Mouse (Mus musculus) neural tube, embryonic 14.5 days (tissue): ENCODE data around the gene Gm5089. TPM values are rescaled to one million over a fixed set of nuclear protein-coding genes. Genes with fewer than 3 reads are reported as not detected.

Experiments
- ATAC-seq: fragments of 200-750 bp; cut with Nextera tagmentation; 2 replicates; pipeline ENCODE4 v1.8.0; 2017; ENCODE audit warnings: low read depth, mild to moderate bottlenecking, moderate TSS enrichment, moderate library complexity
- H3K27ac ChIP-seq: fragments of 300-500 bp; sonication (generic); 2 replicates; pipeline ENCODE4 v1.5.1; 2014; ENCODE audit warnings: low read depth, mild to moderate bottlenecking, control low read depth, low read length, moderate library complexity, mixed read lengths
- H3K27me3 ChIP-seq: fragments of 300-500 bp; sonication (generic); 2 replicates; pipeline ENCODE4 v1.6.1; 2014; ENCODE audit warnings: low read length; ENCODE audit not compliant: control insufficient read depth, insufficient read depth
- H3K36me3 ChIP-seq: fragments of 300-500 bp; sonication (generic); 2 replicates; pipeline ENCODE4 v1.6.1; 2014; ENCODE audit warnings: low read length, mixed read lengths; ENCODE audit not compliant: control insufficient read depth, insufficient read depth
- H3K4me1 ChIP-seq: fragments of 300-500 bp; sonication (generic); 2 replicates; pipeline ENCODE4 v1.6.1; 2014; ENCODE audit warnings: low read length; ENCODE audit not compliant: control insufficient read depth, insufficient read depth
- H3K4me2 ChIP-seq: fragments of 300-500 bp; sonication (generic); 2 replicates; pipeline ENCODE4 v1.6.1; 2014; ENCODE audit warnings: mild to moderate bottlenecking, low read depth, low read length, control low read depth
- H3K4me3 ChIP-seq: fragments of 300-500 bp; sonication (generic); 2 replicates; pipeline ENCODE4 v1.5.1; 2014; ENCODE audit warnings: low read depth, low read length, control low read depth, mixed read lengths
- H3K9ac ChIP-seq: fragments of 300-500 bp; sonication (generic); replicated peaks from 2 replicates; pipeline ENCODE4 v1.6.1; 2014; ENCODE audit warnings: low read depth, mild to moderate bottlenecking, control low read depth, low read length, mixed read lengths
- H3K9me3 ChIP-seq: fragments of 300-500 bp; sonication (generic); 2 replicates; pipeline ENCODE4 v1.6.1; 2016; ENCODE audit warnings: low read length; ENCODE audit not compliant: control insufficient read depth
- WGBS: fragments of 180-500 bp; shearing (Covaris S2); extraction: QIAGEN DNeasy Blood & Tissue Kit; methylation state at CpG from one replicate; pipeline ENCODE4 v1.1.7; 2014; 5-methylcytosine and 5-hydroxymethylcytosine counted together
- polyA plus RNA-seq: library from polyadenylated mRNA; unstranded; fragments of >200 nt; fragmentation: Nextera tagmentation; extraction: Ambion mirVana; gene quantifications from 2 replicates; pipeline ENCODE4 v1.2.1, GENCODE M21; 2014

Gene Gm5089
- polyA plus RNA-seq, 1 experiment from 2014 or later = 0.27 TPM

DNA sequence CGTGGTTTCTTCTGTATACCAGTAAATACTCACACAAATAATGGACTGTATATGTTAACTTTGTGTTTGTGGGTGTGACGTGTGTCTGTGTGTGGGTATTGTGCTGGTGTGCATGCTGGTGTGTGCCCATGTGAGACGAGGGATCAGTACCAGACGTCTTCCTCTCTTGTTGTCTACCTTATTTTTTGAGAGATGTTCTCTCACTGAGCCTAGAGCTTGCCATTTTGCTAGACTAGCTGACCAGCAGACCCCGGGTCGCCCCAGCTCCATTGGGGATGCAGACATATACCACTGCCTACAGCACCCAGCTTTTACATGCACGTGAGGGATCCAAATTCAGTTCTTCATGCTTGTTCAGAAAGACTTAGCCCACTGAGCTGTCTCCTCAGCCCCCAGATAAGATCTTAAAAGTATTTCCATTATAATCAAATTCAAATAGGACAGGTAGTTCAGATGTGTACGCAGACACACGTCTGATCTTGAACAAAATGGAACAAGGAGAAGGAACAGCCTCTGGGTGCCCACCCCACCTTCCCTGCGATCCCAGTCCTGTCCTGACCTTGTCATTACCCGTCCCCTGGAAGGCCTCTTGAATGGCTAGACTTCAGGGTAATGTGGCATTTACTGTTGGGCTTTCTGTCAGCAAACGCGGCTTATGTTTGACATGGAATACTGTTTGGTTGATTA, 61.1 kb downstream of the Gm5089 start:
- Histone ChIP-seq H3K4me2 (no peak overlapping the region), H3K9ac (no peak overlapping the region), H3K4me3 (no peak overlapping the region), H3K27ac (no peak overlapping the region), H3K36me3 (no peaks in the 10 kb centered on the region), H3K9me3 (no peaks in the 10 kb centered on the region), H3K4me1 (0 out of 2 replicates have a peak, but pooled peaks cover 4% of the 10 kb centered on the region), H3K27me3 (no peaks in the 10 kb centered on the region)
- 90% methylated on average over 13 of the region's 13 CpGs for WGBS
- no peak for ATAC-seq

DNA sequence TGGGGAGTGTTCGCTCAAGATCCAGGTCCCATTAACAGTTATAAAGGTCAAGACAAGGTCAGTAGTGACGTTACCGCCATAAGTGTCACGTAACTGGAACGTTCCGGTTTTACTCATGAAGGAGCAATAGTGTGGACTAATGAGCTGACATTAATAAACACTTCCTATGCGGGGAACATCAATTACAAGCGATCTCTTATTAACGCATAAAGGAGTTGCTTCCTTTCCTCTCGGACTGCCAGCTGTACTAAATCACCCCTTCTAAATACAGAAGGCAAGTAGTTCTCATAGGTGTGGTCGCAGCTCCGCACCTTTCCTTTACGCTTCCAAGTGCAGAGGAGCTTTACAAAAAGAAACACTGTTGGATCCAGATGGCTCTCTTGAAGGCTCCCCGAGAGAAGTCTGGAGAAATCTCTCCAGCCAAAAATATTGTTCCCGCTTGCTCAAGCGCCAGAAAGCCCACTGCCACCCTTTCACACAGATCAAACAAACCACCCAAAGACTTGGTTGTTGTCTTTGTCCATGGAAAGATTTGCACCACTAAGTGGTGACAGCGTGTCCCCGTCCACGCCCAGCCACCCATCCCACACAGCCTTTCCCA, 62.4 kb downstream of the Gm5089 start:
- Histone ChIP-seq H3K4me3 (no peak overlapping the region), H3K9me3 (no peaks in the 10 kb centered on the region), H3K36me3 (no peaks in the 10 kb centered on the region), H3K4me2 (no peak overlapping the region), H3K9ac (no peak overlapping the region), H3K4me1 (0 out of 2 replicates have a peak, but pooled peaks cover 4% of the 10 kb centered on the region), H3K27me3 (no peaks in the 10 kb centered on the region), H3K27ac (no peak overlapping the region)
- ATAC-seq = no peak
- WGBS = 41% methylated on average over 19 of the region's 19 CpGs

DNA sequence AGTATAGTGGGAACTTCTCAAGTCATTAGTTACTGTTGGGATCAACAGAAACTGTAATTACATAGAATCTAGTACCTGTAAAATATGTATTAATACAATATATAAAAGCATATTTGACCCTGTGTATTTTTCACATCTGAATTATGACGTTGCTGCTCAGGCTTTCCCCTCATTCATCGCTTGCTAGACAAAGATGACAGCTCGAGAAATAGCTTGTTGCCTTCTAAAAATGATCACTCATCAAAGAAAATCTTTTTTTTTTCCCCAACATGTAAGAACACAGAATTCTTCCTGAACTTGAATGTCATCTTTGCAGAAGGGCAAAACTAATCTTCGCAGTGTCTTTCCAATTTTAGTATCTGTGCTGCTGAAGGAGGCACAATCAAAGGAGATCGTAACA, 63.1 kb downstream of the Gm5089 start:
- Histone ChIP-seq H3K4me2 (no peak overlapping the region), H3K4me3 (no peak overlapping the region), H3K9me3 (no peaks in the 10 kb centered on the region), H3K36me3 (no peaks in the 10 kb centered on the region), H3K27me3 (no peaks in the 10 kb centered on the region), H3K4me1 (0 out of 2 replicates have a peak, but pooled peaks cover 4% of the 10 kb centered on the region), H3K9ac (no peak overlapping the region), H3K27ac (no peak overlapping the region)
- WGBS = 91% methylated on average over 5 of the region's 5 CpGs
- no peak for ATAC-seq

DNA sequence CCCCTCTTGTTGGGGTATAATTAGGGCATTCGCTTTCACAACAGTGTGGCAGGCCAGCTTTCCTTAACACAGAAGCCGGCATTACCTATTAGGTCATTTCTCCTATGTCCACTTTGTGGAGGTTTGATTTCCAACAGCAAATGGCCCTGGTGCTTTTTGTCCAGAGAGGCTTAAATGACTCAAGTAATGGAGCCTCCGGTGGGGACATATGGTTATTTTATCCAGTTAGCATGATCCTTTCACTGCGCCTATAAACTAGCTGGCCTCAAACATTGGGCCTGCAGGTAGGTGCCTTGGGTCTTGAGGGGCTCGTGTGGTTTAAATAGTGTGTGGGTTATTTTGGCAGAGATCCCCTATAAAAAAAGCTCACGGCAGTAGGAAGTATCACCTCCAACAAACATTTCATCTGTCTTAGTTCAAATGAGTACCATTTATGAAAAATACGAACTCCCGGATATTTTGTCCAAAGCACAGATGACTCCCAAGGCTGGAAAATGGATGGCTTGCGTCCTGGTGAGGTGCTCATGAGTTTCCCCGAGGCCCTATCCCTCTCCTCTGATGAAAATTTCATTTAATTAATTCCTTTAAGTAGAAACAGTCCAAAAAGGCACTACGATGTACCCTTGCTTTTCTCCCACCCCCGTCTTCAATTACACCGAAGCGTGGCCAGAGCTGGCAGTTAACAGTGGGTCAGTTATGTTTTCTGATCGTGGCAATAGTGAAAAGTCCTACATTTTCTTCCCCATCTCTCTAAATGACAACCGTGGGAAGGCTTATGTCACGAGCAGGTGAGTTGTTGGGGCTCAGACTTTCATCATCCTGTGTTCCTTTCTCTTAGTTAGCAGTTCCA, 64.4 kb downstream of the Gm5089 start:
- 77% methylated on average over 17 of the region's 17 CpGs for WGBS
- no peaks in the 10 kb centered on the region for H3K9me3 ChIP-seq
- H3K4me1 ChIP-seq = 0 out of 2 replicates have a peak, but pooled peaks cover 4% of the 10 kb centered on the region
- H3K4me3 ChIP-seq = no peak overlapping the region
- H3K27ac ChIP-seq = no peak overlapping the region
- ATAC-seq = no peak
- H3K36me3 ChIP-seq = no peaks in the 10 kb centered on the region
- H3K9ac ChIP-seq = no peak overlapping the region
- no peak overlapping the region for H3K4me2 ChIP-seq
- H3K27me3 ChIP-seq = no peaks in the 10 kb centered on the region

DNA sequence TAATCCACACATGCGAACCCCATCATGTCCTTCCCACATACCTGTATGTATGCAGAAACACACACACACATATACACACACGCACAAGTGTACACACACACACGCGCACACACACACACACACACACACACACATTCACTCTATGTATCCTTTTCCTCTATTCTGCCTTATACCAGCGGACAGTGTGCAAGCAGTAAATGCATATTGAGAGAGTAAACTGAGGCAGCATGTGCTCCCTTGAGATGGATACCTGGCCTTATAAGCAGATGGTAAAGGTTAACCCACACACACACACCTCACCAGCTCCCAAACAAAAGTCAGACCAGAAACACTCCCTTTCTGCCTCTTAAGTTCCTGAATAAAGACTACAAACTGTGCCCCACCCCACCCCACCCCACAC, 65.2 kb downstream of the Gm5089 start:
- H3K36me3 ChIP-seq = no peaks in the 10 kb centered on the region
- H3K4me1 ChIP-seq = 0 out of 2 replicates have a peak, but pooled peaks cover 4% of the 10 kb centered on the region
- 91% methylated on average over 5 of the region's 5 CpGs for WGBS
- H3K9me3 ChIP-seq = no peaks in the 10 kb centered on the region
- no peak overlapping the region for H3K4me3 ChIP-seq
- H3K27ac ChIP-seq = no peak overlapping the region
- H3K9ac ChIP-seq = no peak overlapping the region
- H3K27me3 ChIP-seq = no peaks in the 10 kb centered on the region
- H3K4me2 ChIP-seq = no peak overlapping the region
- no peak for ATAC-seq

DNA sequence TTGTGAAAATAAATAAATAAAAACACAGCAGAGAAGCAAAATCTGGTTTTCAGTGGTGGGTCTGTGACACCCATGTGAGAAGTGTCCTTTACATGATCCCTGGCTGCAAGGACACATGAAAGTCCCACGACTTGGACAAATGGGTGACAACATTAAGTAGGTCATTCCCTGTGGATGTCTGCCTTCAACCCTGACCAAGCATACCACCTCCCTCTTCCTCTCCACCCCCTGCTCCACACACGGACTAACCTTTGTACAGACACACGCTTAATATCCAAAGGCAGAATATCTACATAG, 65.7 kb downstream of the Gm5089 start:
- 56% methylated on average over 3 of the region's 3 CpGs for WGBS
- Histone ChIP-seq H3K4me2 (no peak overlapping the region), H3K27me3 (no peaks in the 10 kb centered on the region), H3K36me3 (no peaks in the 10 kb centered on the region), H3K9ac (no peak overlapping the region), H3K4me1 (0 out of 2 replicates have a peak, but pooled peaks cover 4% of the 10 kb centered on the region), H3K27ac (no peak overlapping the region), H3K4me3 (no peak overlapping the region), H3K9me3 (no peaks in the 10 kb centered on the region)
- ATAC-seq = no peak

Other genes with a start within 250 kb of the Gm5089 start
- 7.8 and 7.9 TPM in 2 replicates for gene Zic5, start 14.6 kb upstream of the Gm5089 start, polyA plus RNA-seq
- 6.5 and 9.4 TPM in 2 replicates for gene Zic2, start 24.3 kb upstream of the Gm5089 start, polyA plus RNA-seq
- 0.35 and 0.45 TPM in 2 replicates for gene Gm10837, start 39.5 kb upstream of the Gm5089 start, polyA plus RNA-seq
- 27.7 and 29.4 TPM in 2 replicates for gene Pcca, start 83.2 kb upstream of the Gm5089 start, polyA plus RNA-seq